Mouse (Mus musculus) cerebellum, adult 11 months (tissue): ENCODE data around the gene Slc9a3r2.
A peak's percentile ranks its signal among the peaks of the same experiment; 100 is the strongest.
"Not testable (repeated sequence)": the region's sequence is repeated elsewhere in the genome, so short reads cannot be mapped to it uniquely, and the experiment has no call there.

Experiments
- DNase-seq: peaks from one replicate; pipeline ENCODE4 v3.0.0; 2022

Gene Slc9a3r2

DNA sequence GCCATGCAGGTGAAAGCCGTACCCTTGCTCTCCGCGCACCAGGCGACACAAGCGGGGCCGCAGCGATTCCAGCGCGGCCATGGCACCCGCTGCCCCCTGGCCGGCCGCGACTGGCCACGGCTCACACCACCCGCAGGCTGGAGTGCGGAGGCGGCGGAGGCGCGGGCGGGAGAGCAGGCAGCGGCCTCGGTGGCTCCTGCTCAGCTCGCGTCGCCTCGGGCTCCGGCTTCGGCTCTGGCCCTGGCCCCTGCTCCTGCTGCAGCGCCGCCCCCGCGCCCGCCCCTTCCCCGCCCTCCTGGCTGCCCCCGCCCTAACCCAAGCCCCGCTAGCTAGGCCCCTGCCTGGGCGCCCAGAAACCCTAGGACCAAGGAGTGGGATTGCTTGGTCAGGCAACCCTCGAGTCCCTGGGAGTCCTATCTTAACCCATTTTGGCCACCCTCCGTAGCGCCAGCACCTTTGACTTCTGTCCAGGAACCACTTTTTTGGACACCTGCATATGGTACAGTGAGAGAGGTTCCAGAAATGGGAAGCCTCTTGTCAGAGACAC lies at the start of gene Slc9a3r2:
Gene Slc9a3r2 (minus strand): TSS at position 258 of the 547 bp plus-strand sequence.
- DNase-seq: peak; percentile 73

DNA sequence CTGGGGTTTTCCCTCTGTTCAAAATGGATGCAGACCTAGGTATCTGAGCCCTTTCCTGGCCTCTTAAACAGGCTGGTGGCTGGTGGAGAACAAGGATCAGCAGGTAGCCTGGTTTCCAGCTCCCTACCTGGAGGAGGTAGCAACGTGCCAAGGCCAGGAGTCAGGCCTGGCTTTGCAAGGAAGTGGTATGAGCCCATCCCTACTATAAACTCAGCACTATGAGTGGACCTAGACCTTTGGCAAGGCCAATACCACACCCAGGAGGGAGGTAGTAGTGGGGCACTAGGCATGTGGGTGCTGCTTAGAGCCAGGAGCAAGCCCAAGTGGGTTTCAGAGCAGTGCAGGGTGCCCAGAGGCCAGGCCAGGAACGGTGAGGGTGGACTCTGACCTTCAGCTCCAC lies 49.3 kb upstream of the Slc9a3r2 start:
- DNase-seq: no peak

DNA sequence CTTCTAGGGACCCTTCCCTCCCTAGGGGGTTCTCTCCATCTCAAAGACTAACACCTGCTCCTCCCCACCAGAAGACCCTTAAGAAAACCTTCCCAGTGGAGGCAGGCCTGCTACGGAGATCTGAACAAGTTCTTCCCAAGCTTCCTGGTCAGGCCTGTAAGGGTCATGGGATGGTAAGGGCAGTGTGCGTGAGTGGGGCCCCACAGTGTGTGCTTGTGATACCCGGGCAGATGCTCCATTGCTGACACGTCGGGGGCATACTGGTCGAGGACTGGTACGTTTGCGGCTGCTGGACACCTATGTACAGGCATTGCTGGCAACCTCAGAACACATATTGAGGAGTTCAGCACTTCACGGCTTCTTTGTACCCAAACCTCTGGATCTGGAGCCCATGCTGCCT lies 48.6 kb upstream of the Slc9a3r2 start:
- DNase-seq: no peak

DNA sequence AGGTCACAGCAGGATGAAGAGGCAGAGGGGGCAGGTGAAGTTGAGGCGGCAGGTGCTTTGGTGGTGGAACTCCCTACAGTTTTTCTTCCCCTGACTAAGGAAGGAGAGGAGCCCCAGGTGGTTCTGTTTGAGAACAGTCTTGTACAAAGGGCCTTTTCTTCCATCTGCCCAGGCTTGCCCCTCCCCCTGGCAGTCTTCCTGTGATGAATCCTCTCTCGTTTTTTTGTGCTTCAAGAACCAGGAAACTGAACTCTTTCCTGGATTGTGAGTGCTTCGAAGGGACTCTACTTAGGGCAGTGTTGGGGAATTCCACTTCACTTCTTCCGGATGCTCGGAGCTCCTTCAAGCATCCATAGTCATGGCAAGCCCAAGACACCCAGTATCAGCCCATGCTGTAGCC lies 47.9 kb upstream of the Slc9a3r2 start:
- no peak for DNase-seq

GRCm38 (mm10) chr17:24696011-24696697 lies 46.0 kb upstream of the Slc9a3r2 start, which contains the start of the genes Gfer and Noxo1:
Gene Gfer (minus strand): TSS chr17:24696156.
Gene Noxo1 (plus strand): TSS chr17:24696234.
- DNase-seq: peak; percentile 84

- DNase-seq: no peak
Observed at GRCm38 (mm10) chr17:24695326-24696010, 45.3 kb upstream of the Slc9a3r2 start.

- DNase-seq: no peak
Observed at GRCm38 (mm10) chr17:24692385-24692784, 42.3 kb upstream of the Slc9a3r2 start.

GRCm38 (mm10) chr17:24689251-24690081 lies 39.3 kb upstream of the Slc9a3r2 start, which contains the start of gene Syngr3:
Gene Syngr3 (minus strand): TSS chr17:24689955.
- DNase-seq: peak; percentile 57

DNA sequence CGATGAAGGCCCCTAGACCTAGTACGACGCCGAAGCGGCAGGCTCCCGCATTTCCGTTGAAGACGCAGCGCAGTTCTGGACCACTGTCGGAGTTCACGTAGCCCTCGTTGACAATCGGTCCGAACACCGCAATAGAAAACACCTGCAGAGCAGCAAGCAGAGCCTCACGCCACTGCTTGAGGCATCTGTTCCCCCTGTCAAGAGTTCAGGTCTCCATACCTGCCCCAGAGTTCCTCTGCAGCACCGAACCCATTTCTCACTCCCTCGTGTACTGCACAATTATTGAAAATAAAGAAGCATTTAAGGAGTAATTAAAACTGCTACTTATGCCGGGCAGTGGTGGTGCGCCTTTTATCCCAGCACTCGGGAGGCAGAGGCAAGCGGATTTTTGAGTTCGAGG lies 37.5 kb upstream of the Slc9a3r2 start:
- no peak for DNase-seq

DNA sequence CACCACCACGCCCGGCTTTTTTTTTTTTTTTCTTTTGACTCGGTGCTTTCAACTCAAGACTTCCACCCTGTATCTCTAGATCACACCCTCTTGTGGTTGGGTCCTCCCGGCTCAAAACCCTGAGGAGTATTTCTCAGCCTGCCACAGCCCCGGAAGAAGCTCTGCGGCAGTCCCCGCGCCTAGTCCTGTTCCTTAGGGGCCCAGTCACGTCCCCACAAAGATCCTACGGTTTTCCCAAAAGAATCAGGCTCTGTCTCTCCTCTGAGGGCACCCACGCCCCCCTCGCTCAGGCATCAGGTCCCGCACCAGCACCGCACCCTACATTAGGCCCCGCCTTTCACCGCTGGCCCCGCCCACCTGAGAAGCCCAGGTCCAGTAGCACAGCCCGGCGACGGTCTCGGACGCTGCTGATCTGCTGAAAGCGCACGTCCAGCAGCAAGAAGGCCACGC lies 37.0 kb upstream of the Slc9a3r2 start:
- DNase-seq: peak; percentile 46

DNA sequence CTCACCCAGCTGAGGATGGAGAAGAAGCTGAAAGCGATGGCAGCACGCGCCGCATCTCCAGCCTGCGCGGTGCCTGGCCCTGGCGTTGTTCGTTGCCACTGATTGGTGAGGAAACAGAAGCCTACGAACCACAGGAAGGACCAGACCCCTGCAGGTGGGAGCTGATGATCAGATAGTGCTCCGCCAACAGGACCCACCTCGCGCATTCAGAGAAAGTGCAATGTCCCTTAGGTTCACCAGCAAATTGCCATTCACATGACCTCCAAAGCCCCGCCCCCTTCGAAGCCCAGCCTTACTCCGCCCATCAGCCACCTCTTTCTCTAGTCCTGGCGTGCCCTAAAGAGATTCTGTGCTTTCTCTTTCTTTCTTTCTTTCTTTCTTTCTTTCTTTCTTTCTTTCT lies 36.4 kb upstream of the Slc9a3r2 start:
- DNase-seq: no peak

DNA sequence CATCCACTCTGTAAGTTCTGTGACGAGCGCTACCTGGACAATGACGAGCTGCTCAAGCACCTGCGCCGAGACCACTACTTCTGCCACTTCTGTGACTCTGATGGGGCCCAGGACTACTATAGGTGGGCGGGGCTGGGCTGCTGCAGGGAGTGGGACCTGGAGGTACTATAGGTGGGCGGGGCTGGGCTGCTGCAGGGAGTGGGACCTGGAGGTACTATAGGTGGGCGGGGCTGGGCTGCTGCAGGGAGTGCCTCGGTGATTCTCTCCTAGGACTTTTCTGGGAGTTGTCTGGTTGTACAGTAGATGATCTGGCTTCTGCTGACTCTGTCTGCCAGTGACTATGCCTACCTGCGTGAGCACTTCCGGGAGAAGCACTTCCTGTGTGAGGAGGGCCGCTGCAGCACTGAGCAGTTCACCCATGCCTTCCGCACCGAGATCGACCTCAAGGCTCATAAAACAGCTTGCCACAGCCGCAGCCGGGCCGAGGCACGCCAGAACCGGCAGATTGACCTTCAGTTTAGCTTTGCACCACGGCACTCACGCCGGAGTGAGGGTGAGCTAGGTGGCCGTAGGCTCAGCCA lies 27.5 kb upstream of the Slc9a3r2 start:
- no peak for DNase-seq

DNA sequence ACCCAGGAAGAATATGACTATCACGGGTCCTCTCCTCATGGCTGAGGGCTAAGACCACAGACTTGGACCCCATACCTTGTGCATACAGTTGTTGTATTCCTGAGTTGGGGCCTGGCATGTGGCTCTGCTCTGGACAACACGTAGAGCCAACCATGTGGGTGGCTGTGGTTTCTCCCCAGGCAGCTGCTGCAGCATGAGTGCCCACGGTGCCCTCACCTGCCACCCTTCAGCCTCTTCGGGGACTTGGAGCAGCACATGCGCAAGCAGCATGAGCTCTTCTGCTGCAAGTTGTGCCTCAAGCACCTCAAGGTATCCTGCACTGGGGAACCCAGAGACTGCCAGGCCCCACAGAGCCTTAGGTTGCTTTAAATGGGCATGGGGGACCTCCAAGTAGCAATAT lies 26.8 kb upstream of the Slc9a3r2 start:
- DNase-seq: no peak

GRCm38 (mm10) chr17:24676187-24676586 lies 26.1 kb upstream of the Slc9a3r2 start:
- DNase-seq: peak; percentile 64

- DNase-seq: no peak
Observed at GRCm38 (mm10) chr17:24674277-24674676, 24.1 kb upstream of the Slc9a3r2 start.

DNA sequence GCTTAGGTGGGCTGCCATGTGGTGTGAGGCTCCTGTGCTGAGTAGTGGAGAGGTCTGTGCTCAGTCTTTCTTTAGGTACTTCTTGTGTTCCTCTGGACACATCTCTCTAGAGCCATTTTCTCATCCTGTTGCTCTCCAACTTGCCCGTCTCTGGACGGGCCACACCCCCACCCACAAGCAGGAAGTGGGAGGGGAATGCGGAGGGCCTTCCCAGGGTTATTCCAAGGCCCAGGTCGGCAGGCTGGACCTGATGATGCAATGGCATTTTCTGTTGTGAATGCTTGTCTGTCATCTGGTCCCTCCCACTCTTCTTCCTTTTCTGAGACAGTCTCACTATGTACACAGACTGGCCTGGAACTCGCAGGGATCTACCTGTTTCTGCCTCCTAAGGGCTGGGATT lies 22.0 kb upstream of the Slc9a3r2 start:
- DNase-seq: no peak

- no peak for DNase-seq
Observed at GRCm38 (mm10) chr17:24671346-24671745, 21.2 kb upstream of the Slc9a3r2 start.

DNA sequence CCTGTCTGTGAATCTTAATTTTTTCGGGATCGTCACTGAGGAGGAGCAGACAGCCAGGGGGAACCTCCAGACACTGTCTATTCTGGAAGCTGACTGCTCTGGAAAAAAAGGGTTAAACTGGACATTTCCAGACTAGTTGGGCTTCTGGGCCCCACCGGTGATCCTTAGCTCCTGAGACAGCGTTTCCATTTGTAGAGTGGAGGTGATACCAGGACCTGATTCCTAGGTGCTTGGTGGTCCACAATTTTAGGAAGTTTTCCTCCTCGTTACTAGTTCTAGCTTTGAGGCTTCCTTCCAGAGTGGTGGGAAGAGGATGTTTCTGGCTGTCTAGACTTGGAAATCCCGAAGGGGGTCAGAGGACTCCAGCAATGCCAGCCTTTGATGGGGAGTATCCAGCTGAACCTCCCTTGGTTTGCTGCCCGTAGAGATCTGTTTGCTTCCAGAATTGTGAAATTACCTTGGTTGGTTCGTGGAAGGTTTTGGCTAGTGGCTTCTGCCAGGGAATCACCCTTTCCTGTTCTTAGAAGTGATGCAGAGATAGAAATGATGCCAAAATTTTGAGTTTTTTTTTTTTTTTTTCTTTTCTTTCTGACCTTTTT lies 20.2 kb upstream of the Slc9a3r2 start:
- no peak for DNase-seq

DNA sequence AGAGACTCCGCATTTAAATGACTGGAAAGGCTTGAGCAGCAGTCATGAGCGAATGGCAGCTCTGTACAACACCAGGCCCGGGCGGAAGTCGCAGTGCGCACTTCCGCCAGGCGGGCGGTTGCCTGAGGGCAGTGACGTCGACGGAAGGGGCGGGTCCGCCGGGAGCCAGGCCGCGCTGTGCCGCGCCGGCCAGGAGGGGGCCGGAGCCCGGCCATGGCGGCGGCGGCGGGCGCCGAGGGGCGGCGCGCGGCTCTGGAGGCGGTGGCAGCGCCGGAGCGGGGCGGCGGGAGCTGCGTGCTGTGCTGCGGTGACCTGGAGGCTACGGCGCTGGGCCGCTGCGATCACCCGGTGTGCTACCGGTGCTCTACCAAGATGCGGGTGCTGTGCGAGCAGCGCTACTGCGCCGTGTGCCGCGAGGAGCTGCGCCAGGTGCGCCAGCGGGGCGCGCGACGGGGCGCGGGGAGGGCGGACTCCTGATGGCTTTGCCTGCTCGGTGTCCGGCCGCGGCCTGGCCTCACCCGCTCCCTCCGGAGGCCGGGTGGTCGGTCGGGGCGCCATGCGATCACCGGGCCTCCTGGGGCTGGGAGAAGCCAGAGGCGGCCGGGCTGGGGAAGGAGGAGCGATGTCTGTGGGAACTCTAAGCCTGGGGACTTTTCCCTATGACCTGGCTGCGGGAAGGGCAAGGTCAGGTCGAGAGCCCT lies 19.6 kb upstream of the Slc9a3r2 start, which contains the start of gene Zfp598:
Gene Zfp598 (plus strand): TSS at position 143 of the 701 bp plus-strand sequence.
- DNase-seq: peak; percentile 93

DNA sequence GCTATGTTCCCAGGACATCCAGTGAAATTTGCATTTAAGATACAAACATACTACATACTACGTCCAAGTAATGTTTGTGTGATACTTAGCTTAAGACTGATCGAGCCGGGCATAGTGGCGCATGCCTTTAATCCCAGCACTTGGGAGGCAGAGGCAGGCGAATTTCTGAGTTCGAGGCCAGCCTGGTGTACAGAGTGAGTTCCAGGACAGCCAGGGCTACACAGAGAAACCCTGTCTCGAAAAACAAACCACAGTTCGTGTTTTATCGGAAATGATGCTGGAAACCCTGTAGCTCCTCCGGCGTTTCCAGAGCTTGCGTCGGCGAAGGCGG lies 19.1 kb upstream of the Slc9a3r2 start:
- not testable (repeated sequence) for DNase-seq

DNA sequence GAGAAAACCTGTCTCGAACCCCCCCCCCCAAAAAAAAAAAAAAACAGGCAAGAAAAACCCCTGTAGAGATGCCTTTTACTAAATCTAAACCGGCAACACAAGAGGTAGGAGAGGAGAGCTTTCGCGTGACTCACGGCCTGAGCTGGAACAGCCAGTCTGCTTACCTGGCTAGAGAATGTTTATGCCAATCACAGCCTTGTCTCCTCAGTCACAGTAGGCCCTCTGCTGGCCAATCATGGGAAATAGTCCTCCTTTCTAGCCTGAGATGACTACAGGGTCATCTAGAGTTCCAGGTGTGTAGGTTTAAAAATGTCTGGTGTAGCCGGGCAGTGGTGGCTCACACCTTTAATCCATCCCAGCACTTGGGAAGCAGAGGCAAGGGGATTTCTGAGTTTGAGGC lies 17.3 kb upstream of the Slc9a3r2 start:
- DNase-seq: peak; percentile 74

DNA sequence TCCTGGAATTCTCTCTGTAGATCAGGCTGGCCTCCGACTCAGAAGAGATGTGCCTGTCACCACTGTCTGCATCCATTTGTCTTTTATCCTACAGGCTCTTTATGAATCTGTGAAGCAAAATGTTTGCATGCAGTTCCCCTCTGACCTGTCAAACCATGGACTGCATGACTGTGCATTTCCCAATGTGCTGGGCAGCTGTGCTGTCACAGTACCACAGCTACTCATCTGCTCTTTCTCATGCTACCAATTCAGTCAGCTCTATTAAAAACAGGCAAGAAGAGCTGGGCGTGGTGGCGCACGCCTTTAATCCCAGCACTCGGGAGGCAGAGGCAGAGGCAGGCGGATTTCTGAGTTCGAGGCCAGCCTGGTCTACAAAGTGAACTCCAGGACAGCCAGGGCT lies 16.9 kb upstream of the Slc9a3r2 start:
- DNase-seq: not testable (repeated sequence)
